Mouse (Mus musculus): ENCODE measurements around the gene 1600002K03Rik. TPM values are rescaled to one million over a fixed set of nuclear protein-coding genes. Genes with fewer than 3 reads are reported as not detected.

1600002K03Rik gene
- polyA plus RNA-seq, 1 experiment from 2014 or later: 7.7 TPM

DNA sequence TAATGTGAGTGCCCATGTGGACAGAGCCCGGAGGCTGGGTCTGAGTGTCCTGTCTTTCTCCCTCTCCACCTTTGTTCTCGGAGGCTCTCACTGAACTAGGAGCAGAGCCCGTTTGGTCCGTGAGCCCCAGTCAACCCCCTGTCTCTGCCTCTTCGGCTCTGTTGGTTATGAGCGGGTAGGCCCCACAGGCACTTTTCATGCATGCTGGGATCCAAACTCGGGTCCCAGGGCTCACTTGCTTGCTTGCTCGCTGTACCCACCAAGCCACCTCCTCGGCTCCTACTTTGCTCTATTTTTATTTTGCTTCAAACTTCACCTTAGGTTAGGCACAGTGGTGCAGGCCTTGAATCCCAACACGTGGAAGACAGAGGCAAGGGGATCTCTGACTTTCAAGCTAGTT lies 15.0 kb downstream of the 1600002K03Rik start:
- H3K27me3 ChIP-seq (ENCODE audit: control insufficient read depth, insufficient read depth, low read length): no peaks in the 10 kb centered on the region
- no peak overlapping the region for H3K4me3 ChIP-seq (replicated peaks; ENCODE audit: low read length)
- no peak for ATAC-seq (ENCODE audit: low FRiP score)
- no peaks in the 10 kb centered on the region for H3K9me3 ChIP-seq (ENCODE audit: control insufficient read depth, low read length)
- no peak overlapping the region for H3K9ac ChIP-seq
- no peak overlapping the region for H3K27ac ChIP-seq
- H3K4me1 ChIP-seq (replicated peaks; ENCODE audit: control insufficient read depth, insufficient read depth, low read length): peaks cover 17% of the 10 kb centered on the region
- no peak for DNase-seq (ENCODE audit: low spot score)
- peaks cover 34% of the 10 kb centered on the region for H3K36me3 ChIP-seq (replicated peaks; ENCODE audit: control insufficient read depth, insufficient read depth)
- no peak overlapping the region for H3K4me2 ChIP-seq (replicated peaks)
- 84% methylated on average over 10 of the region's 10 CpGs for WGBS

DNA sequence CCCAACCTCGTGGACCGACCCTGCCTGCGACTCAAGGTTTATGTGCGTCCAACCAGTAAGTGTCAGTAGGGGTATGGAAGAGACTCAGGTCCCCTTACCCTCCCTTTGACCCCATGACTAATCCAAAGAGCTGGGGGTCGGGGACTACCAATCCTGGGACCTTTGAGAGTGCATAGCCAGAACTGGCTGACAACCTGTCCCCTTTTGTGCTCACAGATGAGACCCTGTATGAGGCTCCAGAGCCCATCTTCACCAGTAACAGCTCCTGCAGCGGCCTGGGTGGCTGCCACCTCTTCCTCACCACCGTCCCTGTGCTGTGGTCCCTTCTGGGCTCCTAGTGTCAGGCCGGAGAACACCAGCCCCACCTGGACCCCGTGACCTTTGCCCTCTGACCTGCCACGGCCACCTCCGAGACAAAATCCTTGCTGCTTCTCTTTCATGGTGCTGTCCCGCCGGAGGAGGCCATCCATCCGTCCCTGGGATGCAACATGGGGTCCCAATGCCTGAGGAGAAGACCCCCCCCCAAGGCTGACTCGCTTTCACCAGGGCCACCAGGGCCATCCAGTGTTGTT lies 15.8 kb downstream of the 1600002K03Rik start:
- Histone ChIP-seq H3K4me3 (replicated peaks; ENCODE audit: low read length) (no peak overlapping the region), H3K36me3 (replicated peaks; ENCODE audit: control insufficient read depth, insufficient read depth) (peaks cover 33% of the 10 kb centered on the region), H3K27ac (no peak overlapping the region), H3K9me3 (ENCODE audit: control insufficient read depth, low read length) (no peaks in the 10 kb centered on the region), H3K4me2 (replicated peaks) (no peak overlapping the region), H3K27me3 (ENCODE audit: control insufficient read depth, insufficient read depth, low read length) (no peaks in the 10 kb centered on the region), H3K9ac (no peak overlapping the region), H3K4me1 (replicated peaks; ENCODE audit: control insufficient read depth, insufficient read depth, low read length) (peaks cover 17% of the 10 kb centered on the region)
- 66% methylated on average over 15 of the region's 15 CpGs for WGBS
- DNase-seq (ENCODE audit: low spot score): no peak
- no peak for ATAC-seq (ENCODE audit: low FRiP score)

DNA sequence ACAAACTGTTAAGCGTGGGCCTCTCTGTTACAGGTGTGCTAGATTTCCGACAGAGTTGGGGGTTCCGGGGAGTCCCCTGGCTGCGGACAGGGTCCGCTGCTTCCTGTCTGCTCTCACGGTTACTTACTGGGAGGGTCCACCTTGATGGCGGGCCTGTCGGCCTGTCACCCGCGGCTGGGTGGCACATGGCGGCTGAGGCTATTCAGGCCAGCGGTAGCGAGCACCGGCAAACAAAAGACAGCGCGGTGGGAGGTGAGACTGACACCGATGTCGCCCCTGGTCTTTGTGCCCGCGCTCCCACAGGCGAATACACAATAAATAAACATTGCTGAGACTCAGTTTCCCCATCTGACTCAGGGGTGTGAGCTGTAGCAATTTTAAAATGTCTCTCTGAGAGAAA lies 17.3 kb downstream of the 1600002K03Rik start:
- Histone ChIP-seq H3K4me1 (replicated peaks; ENCODE audit: control insufficient read depth, insufficient read depth, low read length) (peaks cover 17% of the 10 kb centered on the region), H3K4me3 (replicated peaks; ENCODE audit: low read length) (peak overlapping the region; percentile 36), H3K4me2 (replicated peaks) (peak overlapping the region; percentile 73), H3K9me3 (ENCODE audit: control insufficient read depth, low read length) (no peaks in the 10 kb centered on the region), H3K27ac (peak overlapping the region; percentile 81), H3K27me3 (ENCODE audit: control insufficient read depth, insufficient read depth, low read length) (no peaks in the 10 kb centered on the region), H3K9ac (peak overlapping the region; percentile 73), H3K36me3 (replicated peaks; ENCODE audit: control insufficient read depth, insufficient read depth) (peaks cover 31% of the 10 kb centered on the region)
- no peak for ATAC-seq (ENCODE audit: low FRiP score)
- no peak for DNase-seq (ENCODE audit: low spot score)
- WGBS: 5% methylated on average over 21 of the region's 21 CpGs

DNA sequence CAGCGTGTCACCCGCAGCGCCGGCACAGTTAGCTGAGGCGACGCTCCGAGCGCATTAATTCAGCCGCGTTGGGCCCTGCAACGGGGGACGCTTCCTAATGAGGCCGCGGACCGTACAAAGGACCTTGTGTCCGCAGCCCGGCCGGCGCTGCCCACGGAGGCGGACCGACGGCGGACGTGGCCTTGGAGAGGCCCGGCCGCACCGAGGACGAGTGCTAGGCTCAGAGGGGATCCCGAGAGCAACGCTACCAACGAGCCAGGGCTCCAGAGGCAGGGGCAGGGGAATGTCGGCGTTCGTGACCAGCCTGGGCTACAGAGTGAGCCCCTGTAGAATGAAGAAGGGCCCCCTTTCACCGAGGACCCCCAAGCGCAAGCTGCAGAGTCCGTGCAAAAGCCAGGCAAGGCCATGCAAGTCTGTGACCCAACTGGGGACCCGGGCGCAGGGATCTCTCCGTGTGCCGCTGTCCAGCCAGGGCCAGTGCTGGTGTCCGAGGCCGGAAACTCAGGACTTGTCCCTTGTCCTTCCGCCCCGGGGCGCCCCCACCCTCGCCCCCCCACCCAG lies 17.8 kb downstream of the 1600002K03Rik start:
- Histone ChIP-seq H3K4me3 (replicated peaks; ENCODE audit: low read length) (peak overlapping the region; percentile 36), H3K4me1 (replicated peaks; ENCODE audit: control insufficient read depth, insufficient read depth, low read length) (peaks cover 17% of the 10 kb centered on the region), H3K9me3 (ENCODE audit: control insufficient read depth, low read length) (no peaks in the 10 kb centered on the region), H3K36me3 (replicated peaks; ENCODE audit: control insufficient read depth, insufficient read depth) (peaks cover 31% of the 10 kb centered on the region), H3K27ac (peak overlapping the region; percentile 81), H3K9ac (peak overlapping the region; percentile 73), H3K27me3 (ENCODE audit: control insufficient read depth, insufficient read depth, low read length) (no peaks in the 10 kb centered on the region), H3K4me2 (replicated peaks) (peak overlapping the region; percentile 73)
- peak; percentile 51 for ATAC-seq (ENCODE audit: low FRiP score)
- peak; percentile 55 for DNase-seq (ENCODE audit: low spot score)
- WGBS: under 1% methylated on average over 47 of the region's 48 CpGs

DNA sequence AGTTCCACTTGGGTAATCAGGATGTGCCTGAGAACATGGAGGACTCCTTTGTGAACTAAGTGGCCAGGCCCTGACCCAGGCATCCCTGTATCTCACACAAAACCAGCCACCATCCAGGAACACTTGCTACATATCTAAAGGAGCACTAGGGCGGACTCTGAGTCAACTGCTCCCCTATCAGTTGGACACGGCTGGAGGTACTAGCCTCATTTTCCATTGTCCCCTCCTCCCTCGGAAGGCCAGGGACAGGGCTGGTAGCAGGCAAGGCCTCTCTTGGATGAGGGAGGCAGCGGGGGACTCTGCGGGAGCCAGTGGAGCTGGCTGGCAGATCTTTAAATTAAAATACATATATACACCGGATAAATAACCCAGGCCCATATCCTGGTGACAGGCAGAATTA lies 21.2 kb downstream of the 1600002K03Rik start:
- H3K36me3 ChIP-seq (replicated peaks; ENCODE audit: control insufficient read depth, insufficient read depth): peaks cover 6% of the 10 kb centered on the region
- H3K4me1 ChIP-seq (replicated peaks; ENCODE audit: control insufficient read depth, insufficient read depth, low read length): peaks cover 17% of the 10 kb centered on the region
- no peak for ATAC-seq (ENCODE audit: low FRiP score)
- no peak overlapping the region for H3K4me2 ChIP-seq (replicated peaks)
- WGBS: 55% methylated on average over 6 of the region's 6 CpGs
- no peaks in the 10 kb centered on the region for H3K27me3 ChIP-seq (ENCODE audit: control insufficient read depth, insufficient read depth, low read length)
- no peak overlapping the region for H3K9ac ChIP-seq
- H3K9me3 ChIP-seq (ENCODE audit: control insufficient read depth, low read length): no peaks in the 10 kb centered on the region
- H3K27ac ChIP-seq: no peak overlapping the region
- no peak overlapping the region for H3K4me3 ChIP-seq (replicated peaks; ENCODE audit: low read length)
- DNase-seq (ENCODE audit: low spot score): no peak

DNA sequence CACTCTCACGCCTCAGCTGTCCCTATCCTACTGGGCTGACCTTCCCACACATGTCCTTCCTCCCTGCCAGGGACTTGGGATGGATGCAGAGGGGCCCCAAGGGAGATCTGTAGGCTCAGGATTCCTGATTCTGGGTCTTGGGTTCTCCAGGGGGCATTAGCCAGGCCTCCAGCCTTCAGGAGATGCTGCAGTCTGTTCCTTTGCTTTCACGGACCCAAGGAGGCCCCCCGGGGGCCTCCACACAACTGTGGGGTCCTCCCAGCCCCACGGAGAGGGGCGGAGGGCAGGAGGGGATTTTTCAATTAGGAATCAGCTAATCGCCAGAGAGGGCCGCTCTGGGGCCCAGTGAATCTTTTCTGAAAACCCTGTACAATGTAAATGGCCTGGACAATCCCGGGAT lies 21.7 kb downstream of the 1600002K03Rik start:
- DNase-seq (ENCODE audit: low spot score) (no peak), ATAC-seq (ENCODE audit: low FRiP score) (no peak)
- Histone ChIP-seq H3K27ac (no peak overlapping the region), H3K27me3 (ENCODE audit: control insufficient read depth, insufficient read depth, low read length) (no peaks in the 10 kb centered on the region), H3K9me3 (ENCODE audit: control insufficient read depth, low read length) (no peaks in the 10 kb centered on the region), H3K4me1 (replicated peaks; ENCODE audit: control insufficient read depth, insufficient read depth, low read length) (peaks cover 14% of the 10 kb centered on the region), H3K4me2 (replicated peaks) (no peak overlapping the region), H3K36me3 (replicated peaks; ENCODE audit: control insufficient read depth, insufficient read depth) (0 out of 2 replicates have a peak, but pooled peaks cover 1% of the 10 kb centered on the region), H3K9ac (no peak overlapping the region), H3K4me3 (replicated peaks; ENCODE audit: low read length) (no peak overlapping the region)
- 37% methylated on average over 8 of the region's 8 CpGs for WGBS

DNA sequence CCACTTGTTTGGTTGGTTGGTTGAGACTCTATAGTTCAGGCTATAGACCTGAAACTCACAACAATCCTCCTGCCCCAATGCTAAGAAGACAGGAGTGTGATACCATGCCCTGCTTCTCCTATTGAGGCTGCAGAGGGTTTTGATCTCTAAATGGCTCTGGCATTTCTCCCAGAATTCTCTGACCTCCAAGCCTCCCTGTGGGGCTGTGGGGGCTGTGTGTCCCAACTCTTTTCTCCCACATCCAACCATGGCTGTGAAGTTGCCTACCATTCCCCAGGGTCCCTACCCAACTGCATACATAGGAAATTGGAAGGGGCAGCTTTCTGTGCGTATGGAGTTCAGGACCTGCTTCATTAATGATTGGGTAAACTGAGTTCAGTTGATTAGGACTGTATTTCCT lies 23.4 kb downstream of the 1600002K03Rik start:
- H3K9me3 ChIP-seq (ENCODE audit: control insufficient read depth, low read length): no peaks in the 10 kb centered on the region
- H3K4me3 ChIP-seq (replicated peaks; ENCODE audit: low read length): no peak overlapping the region
- ATAC-seq (ENCODE audit: low FRiP score): no peak
- no peak overlapping the region for H3K9ac ChIP-seq
- H3K27ac ChIP-seq: no peak overlapping the region
- DNase-seq (ENCODE audit: low spot score): no peak
- no peak overlapping the region for H3K4me2 ChIP-seq (replicated peaks)
- no peaks in the 10 kb centered on the region for H3K27me3 ChIP-seq (ENCODE audit: control insufficient read depth, insufficient read depth, low read length)
- WGBS: 86% methylated on average over 1 of the region's 1 CpGs
- H3K36me3 ChIP-seq (replicated peaks; ENCODE audit: control insufficient read depth, insufficient read depth): no peaks in the 10 kb centered on the region
- no peaks in the 10 kb centered on the region for H3K4me1 ChIP-seq (replicated peaks; ENCODE audit: control insufficient read depth, insufficient read depth, low read length)

DNA sequence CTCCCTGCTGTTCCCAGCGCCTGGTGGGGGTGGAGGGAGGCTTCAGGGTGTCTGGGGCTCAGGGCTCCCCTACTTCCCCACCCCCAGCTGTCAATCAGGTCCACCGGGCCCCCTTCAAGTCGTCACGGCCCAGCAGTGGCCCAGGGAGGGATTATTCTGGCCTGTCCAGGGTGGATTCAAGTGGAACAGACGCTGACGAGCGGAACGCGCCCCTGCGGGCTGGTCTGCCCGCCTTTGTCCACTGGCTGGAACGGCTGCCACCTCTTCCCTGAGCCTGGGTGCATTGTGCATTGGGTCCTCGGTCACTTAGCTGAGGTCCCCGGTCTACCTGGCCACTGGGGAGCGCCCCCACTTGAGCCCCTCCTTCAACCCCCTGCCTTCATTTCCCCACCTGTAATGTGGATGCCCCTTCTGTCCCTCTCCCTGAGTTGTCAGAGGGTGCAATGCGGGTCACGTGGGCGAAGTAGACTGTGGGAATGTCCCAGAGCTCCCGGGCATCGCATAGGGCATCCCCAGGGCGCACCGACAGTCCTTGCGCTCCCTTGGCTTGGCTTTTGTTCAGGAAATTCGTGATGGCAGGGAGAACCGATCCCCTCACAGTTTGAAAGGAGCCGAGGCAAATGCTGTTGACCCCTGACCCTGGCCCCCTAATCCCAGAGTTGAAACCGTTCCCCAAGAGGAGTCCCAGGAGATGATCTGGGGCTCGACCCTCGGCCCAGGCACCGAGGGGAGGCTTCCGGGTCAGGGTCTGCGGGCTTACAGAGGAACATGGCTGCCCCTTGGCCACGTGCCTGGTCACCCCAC lies 24.2 kb downstream of the 1600002K03Rik start:
- no peak for DNase-seq (ENCODE audit: low spot score)
- Histone ChIP-seq H3K36me3 (replicated peaks; ENCODE audit: control insufficient read depth, insufficient read depth) (no peaks in the 10 kb centered on the region), H3K27me3 (ENCODE audit: control insufficient read depth, insufficient read depth, low read length) (no peaks in the 10 kb centered on the region), H3K4me2 (replicated peaks) (no peak overlapping the region), H3K4me3 (replicated peaks; ENCODE audit: low read length) (no peak overlapping the region), H3K9me3 (ENCODE audit: control insufficient read depth, low read length) (no peaks in the 10 kb centered on the region), H3K27ac (no peak overlapping the region), H3K4me1 (replicated peaks; ENCODE audit: control insufficient read depth, insufficient read depth, low read length) (no peaks in the 10 kb centered on the region), H3K9ac (no peak overlapping the region)
- no peak for ATAC-seq (ENCODE audit: low FRiP score)
- WGBS: 53% methylated on average over 33 of the region's 33 CpGs

DNA sequence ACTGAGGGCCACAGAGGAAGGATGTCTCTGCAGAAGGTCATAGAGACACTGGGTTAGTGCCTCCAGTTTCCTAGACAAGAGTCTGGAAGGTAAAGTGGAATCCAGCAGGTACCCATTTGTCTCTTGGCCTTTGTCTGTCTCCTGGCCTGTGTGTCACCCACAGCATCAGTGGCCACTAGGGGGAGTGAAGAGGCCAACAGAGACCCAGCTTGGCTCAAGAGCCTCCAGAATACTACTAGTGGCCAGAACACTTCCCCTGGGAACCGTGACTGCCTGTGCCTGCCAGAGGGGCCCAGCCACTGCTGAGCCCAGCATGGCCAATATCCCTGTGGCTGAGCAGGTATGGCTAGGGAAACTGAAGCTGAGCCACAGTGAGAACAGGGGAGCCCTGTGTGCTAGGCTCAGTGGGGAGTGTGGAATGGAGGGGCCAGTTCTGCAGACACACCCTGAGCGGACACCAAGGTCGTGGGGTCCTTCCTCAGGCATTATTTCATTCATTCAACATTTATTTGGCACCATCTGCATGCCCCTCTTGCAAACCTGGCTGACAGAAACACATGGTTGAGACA lies 26.8 kb downstream of the 1600002K03Rik start:
- no peak overlapping the region for H3K27ac ChIP-seq
- WGBS: 56% methylated on average over 3 of the region's 3 CpGs

More for the DNA sequence above, 26.8 kb downstream of the 1600002K03Rik start:
- peak; percentile 74 for DNase-seq (ENCODE audit: low spot score)
- Histone ChIP-seq H3K4me1 (replicated peaks; ENCODE audit: control insufficient read depth, insufficient read depth, low read length) (peaks cover 5% of the 10 kb centered on the region; the same call in 1 of the 2 replicates), H3K36me3 (replicated peaks; ENCODE audit: control insufficient read depth, insufficient read depth) (no peaks in the 10 kb centered on the region), H3K4me2 (replicated peaks) (no peak overlapping the region), H3K9me3 (ENCODE audit: control insufficient read depth, low read length) (no peaks in the 10 kb centered on the region), H3K9ac (no peak overlapping the region), H3K27me3 (ENCODE audit: control insufficient read depth, insufficient read depth, low read length) (no peaks in the 10 kb centered on the region), H3K4me3 (replicated peaks; ENCODE audit: low read length) (no peak overlapping the region)
- peak; percentile 64; the same call in 1 of the 2 replicates for ATAC-seq (ENCODE audit: low FRiP score)
